Mouse (Mus musculus): ENCODE measurements around the gene Lrfn3.
A peak's percentile ranks its signal among the peaks of the same experiment; 100 is the strongest.

Lrfn3 gene

DNA sequence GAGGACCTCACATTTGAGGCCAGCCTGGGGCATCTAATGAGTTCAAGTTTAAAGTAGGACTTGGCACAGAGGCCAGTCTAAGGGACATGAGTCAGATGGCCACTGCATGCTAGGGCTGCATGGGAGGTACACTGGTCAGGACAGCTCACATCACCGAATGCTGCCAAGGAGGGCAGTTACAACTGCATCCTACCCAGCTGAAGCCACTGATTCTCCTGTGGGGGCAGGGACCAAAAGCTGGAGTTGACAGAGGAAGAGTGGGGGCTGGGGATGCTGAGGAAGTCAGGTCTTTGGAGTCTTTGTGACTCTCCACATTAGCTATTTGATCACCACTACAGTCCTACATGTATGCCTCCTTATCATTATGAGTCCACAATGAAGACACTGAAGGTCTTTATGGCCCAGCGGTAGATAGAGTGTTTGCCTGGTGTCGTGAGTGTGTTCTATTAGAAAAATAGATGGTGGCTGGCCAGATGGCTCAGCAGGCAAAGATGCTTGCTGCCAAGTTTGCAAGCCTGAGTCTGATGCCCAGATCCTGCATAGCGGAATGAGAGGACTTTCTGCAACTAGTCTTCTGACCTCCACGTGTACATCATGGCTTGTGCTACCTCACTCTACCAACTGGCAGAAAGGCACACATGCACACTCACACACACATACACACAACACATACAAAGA lies 23.0 kb downstream of the Lrfn3 start:
- no peak for DNase-seq

DNA sequence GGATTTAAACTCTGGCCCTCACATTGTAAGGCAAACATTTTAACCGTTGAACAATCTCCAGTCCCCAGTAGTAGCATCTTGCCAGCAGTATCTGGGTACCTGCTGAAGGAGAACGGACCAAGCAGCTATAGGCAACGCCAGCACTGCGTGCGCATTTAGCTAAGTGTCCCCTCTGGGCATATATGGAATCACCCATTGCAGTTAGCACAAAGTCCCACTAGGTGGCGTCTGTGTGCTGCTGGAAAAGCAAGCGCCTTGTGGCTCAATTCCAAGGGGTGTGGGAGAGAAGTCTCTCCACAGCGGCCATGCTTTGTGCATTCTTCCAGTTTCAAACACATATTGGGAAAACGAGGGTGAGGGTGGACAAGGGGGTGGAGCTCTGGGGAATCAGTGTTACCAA lies 26.2 kb downstream of the Lrfn3 start:
- DNase-seq = peak; percentile 87

DNA sequence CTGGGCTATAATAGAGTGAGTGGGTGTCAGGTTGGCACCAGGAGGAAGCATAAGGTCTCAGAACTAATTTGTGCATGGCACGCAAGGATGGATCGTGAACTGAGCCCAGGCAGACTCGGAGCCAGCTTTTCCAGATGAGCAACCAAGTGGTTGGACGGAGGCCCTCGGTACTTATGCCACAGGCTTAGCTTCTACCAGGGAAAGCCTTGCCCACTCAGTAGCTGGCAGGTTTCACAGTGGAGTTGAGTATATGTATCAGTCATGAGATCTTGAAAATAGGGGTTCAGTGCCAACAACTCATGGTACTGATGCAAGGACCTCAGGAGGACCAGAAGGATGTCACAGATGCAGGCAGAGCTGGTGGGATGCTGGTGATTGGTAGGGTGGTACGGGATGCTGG lies 26.9 kb downstream of the Lrfn3 start:
- no peak for DNase-seq

DNA sequence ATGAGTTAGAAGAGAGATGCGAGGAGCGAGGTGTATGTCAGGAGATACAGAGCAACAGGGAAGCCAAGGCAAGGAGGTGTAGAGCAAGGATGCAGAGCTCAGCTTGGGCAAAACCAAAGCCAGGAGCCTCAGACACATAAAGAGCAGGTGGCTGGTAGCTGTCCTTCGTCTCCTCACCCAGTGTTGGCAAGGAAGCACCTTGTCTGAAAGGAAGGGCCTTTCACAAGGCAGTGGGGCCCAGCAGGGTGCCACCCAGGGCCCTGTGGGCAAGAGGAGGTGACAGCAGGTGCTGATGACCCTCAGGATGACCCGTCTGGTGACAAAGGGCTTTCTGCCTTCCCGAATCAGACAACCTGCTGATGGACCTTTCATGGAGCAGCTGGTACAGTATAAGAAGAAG lies 28.0 kb downstream of the Lrfn3 start:
- no peak for DNase-seq

DNA sequence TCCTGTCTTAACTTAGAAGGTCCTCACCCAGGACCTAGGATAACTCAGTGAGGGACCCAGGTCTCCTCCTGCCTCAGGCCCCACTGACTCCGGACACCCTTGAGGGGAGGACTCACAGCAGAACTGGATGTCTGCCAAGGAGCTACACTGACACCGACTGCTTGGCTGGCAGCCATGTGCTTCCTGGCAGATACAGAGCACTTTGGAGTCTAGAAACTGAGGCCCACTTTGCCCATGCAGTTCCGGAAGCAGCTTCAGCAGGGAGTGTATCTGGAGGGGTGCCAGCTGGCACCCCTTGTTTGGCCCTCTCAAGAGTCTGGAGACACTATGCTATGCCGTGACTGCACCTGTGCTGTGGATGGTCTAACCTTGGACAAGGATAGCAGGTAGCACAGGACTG lies 29.1 kb downstream of the Lrfn3 start:
- peak; percentile 93 for DNase-seq

DNA sequence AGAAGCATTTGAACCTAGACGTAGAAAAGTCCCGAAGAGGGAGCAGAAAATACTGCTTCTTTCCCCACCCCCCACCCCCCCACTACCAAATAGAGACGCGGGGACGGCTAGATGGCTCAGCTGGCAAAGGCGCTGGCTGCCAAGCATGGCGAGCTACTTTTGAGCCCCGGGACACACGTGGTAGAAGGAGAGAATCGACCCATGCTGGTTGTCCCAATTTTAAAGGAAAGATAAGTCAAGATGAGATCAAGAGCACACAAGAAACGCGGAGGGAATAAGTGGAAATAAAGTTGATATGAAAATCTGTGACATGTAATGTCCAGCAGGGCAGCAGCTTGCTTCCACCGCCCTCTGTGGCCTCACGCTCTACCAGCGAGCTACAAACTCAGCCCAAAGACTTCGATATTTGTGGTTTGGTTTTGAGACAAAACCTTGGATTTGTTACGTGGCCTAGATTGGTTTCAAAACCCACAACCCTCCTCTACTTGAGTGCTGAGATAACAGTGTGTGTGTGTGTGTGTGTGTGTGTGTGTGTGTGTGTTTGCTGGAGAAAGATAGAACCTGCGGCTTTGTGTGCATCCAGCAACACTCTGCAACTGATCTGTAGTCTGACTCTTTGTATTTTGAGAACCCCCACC lies 29.8 kb downstream of the Lrfn3 start:
- no peak for DNase-seq

DNA sequence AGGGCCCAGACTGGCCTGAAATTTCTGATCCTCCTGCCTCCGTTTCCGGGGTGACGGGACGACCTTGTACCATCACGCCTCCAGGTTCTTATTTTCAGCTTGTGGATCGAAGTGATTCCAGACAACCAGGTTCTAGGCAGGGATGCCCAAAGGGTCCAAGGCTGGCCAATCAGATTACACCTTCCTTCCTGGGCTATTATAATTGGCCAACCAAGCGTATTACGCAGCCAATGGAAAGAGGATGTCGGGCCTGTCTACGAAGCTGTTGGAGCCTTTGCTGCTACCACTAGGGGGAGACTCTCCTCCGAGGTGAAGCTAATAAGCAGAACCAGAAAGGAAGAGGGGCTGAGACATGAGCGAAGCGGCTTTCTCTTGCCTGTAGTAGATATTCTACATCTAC lies 30.7 kb downstream of the Lrfn3 start:
- DNase-seq = peak; percentile 83

DNA sequence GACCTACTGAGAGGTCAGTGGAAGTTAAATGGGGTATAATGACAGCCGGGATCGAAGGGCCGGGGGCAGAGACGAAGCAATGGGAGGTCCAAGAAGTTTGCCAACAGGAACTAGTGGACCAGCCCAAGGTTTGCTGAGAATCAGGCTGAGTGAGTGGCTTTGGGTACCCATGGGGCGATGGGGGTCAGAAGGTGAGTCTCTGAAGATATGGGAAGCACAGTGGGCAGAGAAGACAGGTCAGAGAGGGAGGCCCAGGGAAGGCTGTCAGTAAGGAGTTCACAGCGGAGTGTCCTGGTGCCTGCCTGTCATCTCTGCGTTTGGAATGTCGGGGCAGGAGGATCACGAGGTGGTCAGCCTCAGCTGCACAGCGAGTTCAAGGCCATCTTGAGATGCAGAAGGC lies 34.2 kb downstream of the Lrfn3 start:
- DNase-seq = no peak

DNA sequence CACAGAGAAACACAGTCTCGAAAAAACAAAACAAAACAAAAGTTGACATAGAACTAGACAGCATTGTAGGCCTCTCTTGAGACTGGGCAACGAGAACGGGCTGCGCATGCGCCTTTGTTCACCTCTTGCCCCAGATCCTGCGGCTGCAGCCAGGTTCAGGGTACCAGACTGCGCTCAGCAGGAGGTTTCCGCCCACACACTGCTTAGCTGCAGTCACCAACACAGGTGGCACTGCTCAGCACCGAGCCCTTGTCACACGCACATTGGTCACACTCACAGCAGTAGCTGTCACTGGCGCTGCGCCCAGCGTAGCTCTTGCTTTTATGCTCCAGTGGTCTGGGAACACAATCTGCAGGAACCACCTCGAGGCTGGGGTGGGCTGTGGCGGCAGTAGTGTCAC lies 35.4 kb downstream of the Lrfn3 start:
- DNase-seq = peak; percentile 73

DNA sequence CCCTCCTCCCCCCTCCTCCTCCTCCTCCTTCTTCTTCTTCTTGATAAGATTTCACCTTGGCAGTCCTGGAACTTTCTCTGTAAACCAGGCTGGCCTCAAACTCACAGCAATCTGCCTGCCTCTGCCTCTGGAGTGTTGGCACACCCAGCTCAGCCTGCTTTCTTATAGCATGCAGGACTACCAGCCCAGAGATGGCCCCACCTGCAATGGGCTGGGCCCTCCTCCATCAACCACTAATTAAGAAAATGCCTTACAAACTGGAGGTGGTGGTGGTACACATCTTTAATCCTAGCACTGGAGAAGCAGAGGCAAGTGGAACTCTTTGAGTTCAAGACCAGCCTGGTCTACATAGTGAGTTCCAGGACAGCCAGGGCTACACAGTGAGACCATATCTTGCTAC lies 36.1 kb downstream of the Lrfn3 start:
- DNase-seq = no peak

DNA sequence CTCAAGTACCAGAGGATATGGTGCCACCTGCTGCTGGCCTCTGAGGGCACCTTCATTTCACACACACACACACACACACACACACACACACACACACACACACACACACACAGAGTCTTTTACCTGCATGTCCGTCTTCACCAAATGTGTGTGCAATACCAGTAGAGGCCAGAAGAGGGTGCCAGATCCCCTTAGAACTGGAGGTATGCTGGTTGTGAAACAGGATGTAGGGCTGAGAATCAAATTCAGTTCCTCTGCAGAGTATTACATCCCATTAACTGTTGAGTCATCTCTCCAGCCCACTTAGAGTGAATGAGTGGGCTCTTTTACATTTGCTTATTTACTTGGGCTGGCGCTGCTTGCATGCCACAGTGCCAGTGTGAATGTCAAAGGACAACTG lies 37.2 kb downstream of the Lrfn3 start:
- DNase-seq = no peak

DNA sequence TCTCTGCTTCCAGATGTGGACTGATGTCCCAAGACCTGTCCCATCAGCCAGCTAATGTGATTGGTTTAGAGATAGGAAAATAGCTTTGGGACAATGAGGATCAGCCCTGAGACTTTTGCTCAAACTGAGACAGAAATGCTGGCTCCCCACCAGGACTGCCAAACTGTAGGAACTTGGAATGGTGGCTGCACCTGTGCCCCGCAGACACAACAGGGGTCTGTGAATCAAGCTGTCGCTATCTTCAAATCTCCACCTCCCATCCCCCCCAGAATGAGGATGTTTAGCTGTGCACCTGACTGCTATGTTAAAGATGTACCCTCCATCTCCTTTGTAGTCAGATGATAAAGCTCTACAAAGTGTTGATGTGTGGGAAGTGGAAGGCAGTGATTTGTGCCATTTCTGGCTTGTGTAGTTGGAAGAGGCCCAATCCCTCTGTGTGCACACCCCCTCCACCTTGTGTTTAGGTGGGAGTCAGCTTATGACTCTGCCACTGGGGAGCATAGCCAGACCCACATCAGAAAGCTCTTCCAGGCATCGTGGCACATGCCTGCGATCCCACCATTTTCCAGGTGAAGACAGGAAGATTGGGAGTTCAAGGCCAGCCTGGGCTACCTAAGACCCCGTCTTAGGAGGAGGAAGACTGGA lies 38.1 kb downstream of the Lrfn3 start:
- no peak for DNase-seq

DNA sequence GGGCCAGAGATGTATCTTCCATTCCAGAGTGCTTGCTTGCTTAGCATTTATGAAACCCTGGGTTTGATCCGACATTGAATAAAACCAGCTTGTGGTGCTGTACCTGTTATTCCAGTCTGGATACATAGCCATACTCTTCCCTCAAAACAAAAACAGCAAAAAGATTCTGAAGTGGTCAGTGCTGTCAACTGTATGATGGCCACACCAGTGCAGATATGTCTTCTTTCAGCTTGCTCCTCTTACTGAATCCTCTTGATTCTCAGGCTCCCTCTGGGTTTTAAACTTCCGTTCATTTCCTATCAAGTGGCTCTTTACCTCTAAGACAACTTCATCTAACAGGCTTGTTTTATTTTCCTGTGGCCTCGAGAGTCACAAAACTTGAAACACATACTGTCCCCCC lies 38.8 kb downstream of the Lrfn3 start, which contains the start of gene Sdhaf1:
TSS of gene Sdhaf1 (minus strand) at position 101 of the 400 bp plus-strand sequence.
- DNase-seq = no peak

DNA sequence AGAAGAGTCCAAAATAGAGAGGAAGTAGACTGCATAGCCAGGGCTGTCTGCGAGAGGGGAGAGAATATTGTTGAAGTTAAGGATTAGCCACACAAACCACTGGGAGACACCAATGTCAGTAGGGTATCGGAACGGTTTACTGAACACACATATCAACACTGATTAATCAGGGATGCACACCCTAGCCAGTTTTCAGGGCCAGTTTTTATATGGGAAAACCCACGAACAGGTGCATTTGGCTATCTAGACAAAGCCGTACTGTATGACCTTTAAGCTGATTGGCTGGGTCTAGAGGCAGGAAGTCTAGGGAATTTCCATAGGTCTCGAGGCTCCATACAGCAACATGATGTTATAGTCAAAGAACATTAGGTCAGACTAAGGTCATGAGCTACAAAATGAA lies 39.7 kb downstream of the Lrfn3 start:
- DNase-seq = no peak

DNA sequence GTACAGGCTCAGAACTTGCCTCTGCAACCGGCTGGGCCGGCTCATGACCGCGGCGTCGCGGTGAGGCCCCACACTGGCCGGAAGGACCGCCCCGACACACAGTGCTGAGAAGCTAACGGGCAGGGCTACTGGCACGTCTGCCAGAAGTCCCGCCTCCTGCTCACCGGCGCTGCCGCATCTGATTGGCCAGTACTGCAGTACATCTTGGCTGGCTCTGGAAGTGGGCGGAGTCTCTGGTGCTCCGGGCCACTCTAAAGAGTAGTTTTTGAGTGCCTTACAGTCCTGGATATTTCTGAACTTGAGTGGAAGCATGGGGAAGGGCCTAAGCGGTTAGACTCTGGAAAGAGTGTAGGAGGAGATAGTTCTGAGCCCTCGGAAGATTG lies 40.3 kb downstream of the Lrfn3 start:
- DNase-seq = peak; percentile 99

DNA sequence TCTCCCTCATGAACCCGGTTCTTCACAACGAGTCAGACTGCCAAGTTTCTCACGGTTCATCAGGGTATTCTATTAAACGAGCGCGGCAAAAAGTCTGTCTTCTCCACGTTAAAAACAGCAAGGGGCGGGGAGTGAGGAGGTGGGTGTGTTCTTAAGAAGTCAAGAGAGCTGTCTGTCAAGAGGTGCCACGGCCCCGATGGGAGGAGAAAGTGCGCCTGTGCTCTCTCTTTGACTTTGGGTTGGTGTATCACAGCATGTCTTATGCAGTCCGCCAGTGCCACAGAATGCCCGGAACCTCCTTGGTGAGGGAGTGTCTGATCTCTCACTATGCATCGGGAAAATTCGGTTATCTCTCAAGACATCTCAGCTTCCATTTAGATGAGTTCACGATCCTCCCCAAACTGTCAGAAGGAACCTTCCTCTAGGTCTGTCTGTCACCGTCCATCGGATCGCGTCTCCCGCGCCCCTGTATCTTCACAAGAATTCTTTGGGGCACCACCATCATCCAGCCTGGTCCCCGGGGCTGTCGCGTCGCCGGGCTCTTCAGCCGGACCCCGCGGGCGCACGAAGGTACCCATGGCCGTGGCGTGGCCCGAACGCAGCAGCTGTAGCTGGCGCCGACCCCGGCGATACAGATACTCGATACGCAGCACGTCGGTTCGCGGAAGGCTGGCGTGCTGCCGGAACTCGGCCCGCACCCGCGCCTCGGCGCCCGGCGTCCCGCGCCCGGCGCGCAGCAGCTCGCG lies 40.9 kb downstream of the Lrfn3 start, which contains the start of gene E130208F15Rik:
TSS of gene E130208F15Rik (plus strand) at position 202 of the 746 bp plus-strand sequence.
- DNase-seq = peak; percentile 87

DNA sequence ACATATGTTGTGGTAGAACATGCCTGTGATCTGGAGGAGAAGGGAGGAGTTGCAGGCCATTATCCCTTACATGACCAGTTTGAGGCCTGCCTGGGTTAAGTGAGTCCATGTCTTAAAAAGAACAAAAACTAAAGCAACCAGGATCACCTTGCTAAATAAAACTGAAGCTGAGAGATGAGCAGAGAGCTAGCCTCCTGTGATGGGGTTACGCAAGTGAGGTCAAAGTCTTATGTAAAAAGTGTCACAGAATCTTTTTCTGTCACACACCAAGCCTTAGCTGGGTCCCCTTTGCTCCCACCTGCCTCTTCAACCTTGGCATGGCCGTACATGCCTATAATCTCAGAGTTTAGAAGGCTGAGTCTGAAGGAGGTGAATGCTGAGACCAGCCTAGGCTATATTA lies 41.6 kb downstream of the Lrfn3 start:
- no peak for DNase-seq

DNA sequence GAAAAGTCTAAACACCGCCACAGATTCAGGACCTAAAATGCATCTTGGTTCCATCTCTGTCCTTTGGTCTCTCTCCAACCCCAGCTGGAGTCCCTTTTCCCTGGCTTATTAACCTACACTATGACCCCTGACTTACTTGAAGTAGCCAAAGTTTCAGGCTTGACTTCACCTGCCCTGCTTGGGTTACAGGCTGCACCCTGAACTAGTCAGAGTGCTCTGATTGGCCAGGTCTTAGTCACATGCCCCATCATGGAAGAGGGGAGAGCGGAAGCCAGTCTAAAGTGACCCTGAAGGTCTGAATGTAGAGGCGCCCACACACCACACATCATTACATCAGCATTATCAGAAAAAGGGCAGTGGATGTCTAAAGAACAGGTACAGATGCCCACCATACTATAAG lies 44.4 kb downstream of the Lrfn3 start:
- no peak for DNase-seq

DNA sequence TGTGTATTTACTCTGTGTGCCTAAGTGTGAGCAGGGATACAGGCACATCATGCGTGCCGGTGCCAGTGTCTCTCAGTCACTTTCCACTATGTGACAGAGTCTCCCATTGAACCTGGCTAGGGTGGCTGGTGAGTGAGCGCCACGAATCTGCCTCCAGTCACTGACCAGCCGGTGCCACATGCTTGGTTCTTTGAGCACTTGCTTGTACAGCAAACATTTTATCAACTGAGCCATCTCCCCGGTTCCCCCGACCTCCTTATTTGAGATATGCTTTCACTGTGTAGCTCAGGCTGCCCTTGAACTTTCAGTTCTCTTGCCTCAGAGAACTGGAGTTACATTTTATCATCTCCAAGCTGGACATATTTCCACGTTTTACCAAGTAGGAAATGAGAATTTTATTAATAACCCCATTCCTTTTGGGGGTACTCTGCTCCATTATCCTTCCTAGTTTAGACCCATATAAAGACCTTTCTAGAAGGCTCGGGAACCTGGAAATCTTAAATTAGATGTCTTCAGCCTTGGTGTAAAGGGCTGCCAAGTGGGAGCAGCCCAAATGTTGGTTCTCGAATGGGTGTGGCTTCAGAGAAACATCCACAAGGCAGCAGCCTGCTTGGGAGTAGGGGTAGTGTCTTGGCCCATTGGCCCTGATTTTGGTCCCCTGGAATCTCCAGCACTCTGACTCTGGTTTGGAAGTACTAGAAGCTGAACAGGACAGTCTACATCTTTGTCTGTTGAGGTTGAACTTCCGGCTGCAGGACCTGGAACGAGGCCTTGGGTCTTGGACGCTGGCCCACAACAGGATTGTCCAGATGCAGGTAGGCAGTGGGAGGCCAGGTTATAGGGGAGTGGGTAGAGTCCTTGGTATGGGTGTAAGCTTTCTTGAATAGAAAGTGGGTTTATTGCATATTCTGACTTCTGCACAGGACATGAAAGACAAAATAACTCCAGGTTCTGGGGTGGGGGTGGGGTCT lies 46.7 kb downstream of the Lrfn3 start:
- no peak for DNase-seq

DNA sequence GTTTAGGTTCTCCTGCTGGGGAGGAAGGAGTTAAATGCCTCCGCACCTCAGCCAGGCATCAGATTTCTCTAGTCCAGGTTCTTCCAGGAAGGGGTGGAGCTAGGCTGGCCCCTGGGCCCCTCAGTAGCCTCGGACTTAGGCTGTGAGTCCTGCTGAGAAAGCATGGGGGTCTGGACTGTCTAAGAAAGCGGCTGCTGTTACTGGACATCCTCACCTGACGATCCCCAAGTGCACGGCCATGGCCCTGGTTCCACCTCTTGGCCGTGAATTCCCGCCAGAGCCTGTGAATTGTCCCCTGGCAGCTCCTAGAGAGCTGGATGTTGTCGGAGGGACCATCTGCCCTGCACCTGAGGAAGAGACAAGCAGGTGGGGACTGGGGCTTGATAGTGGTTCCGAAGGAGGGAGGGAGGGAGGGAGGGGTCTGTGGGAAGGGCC lies 47.8 kb downstream of the Lrfn3 start, which contains the start of gene Syne4:
TSS of gene Syne4 (plus strand) at position 87 of the 435 bp plus-strand sequence.
- DNase-seq = peak; percentile 56

DNA sequence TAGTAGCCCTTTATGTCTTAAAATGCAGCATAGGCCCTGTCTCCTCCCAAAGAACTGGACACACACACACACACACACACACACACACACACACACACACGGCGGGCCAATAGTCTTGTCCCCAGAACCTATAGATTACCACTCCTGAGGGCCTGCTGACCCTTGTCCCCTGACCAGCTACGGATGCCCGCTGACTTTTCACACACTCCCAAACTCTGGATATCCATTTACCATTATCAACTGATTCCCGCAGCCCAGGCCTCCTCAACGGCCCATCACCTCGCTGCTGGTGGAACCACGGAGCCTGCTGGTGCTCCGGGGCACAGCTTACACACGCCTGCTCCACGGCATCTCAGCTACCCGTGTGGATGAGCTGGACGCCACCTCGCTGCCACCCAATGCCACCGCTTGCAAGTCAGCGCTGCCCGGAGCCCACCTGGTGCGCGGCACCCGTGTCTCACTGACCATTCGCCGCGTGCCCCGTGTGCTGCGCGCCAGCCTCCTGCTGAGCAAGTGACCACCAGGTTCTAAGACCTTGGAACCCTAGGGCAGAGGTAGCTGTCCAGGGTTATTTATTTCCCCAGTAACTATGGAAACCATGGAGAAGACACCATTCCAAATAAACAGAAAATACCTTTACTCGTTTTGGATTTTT lies 48.8 kb downstream of the Lrfn3 start:
- peak; percentile 77 for DNase-seq

DNA sequence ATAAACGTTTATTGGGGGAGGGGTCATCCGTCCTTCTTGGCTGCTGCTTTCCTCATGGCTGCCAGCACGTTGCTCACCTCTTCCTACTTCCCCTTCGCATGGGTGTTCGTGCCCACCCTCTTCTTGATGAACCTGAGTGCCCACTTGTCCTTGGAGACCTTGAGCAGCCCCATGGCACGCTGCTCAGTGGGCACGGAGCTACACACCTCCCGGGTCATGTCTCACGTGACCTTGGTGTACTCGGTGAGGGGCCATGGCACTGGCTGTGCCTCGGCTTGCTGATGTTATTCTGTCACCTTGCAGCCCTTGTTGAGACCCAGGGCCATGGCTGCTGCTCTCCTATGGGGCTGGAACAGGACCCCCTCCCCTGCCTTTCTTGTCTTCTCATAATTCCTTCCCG lies 52.4 kb downstream of the Lrfn3 start:
- no peak for DNase-seq

Data from kidney, postnatal 14 days (tissue).